Mouse (Mus musculus) bone marrow, adult 2 months (tissue): ENCODE measurements at regions not wholly inside any gene's neighbourhood (a gene's known extent, or its start where the extent isn't known, plus 50 kb on each side); places are given as distances from the start of the nearest gene placed in this dataset.

ENCODE experiments used
- CTCF ChIP-seq: fragments of 200-500 bp; IDR thresholded peaks from 2 replicates; pipeline ENCODE4 v1.5.1; 2011; ENCODE audit warnings: low read length, control low read depth; ENCODE audit not compliant: control insufficient read depth, insufficient read depth
- POLR2A ChIP-seq: fragments of 200-500 bp; IDR thresholded peaks from 2 replicates; pipeline ENCODE4 v1.6.1; 2011; ENCODE audit warnings: low read depth, mild to moderate bottlenecking, control low read depth, low read length, borderline replicate concordance; ENCODE audit not compliant: control insufficient read depth

- TF ChIP-seq CTCF: no peak
- TF ChIP-seq POLR2A: no peak
Observed at GRCm38 (mm10) chr15:59836631-59837030, 179.8 kb downstream of the 4933412E24Rik start.
